Mouse (Mus musculus) thymus, adult 2 months (tissue): ENCODE measurements around the gene Gm49358.

Experiments
- CTCF ChIP-seq: fragments of 200-500 bp; IDR thresholded peaks from 2 replicates; pipeline ENCODE4 v1.5.1; 2012; ENCODE audit warnings: mild to moderate bottlenecking, control low read depth, low read length, moderate library complexity, borderline replicate concordance; ENCODE audit not compliant: control insufficient read depth, poor library complexity, insufficient read depth; ENCODE audit errors: extremely low read depth
- POLR2A ChIP-seq: fragments of 200-500 bp; IDR thresholded peaks from 2 replicates; pipeline ENCODE4 v1.6.1; 2012; ENCODE audit warnings: mild to moderate bottlenecking, low read length, control low read depth, moderate library complexity; ENCODE audit not compliant: control insufficient read depth, poor library complexity, insufficient read depth; ENCODE audit errors: extremely low read depth

DNA sequence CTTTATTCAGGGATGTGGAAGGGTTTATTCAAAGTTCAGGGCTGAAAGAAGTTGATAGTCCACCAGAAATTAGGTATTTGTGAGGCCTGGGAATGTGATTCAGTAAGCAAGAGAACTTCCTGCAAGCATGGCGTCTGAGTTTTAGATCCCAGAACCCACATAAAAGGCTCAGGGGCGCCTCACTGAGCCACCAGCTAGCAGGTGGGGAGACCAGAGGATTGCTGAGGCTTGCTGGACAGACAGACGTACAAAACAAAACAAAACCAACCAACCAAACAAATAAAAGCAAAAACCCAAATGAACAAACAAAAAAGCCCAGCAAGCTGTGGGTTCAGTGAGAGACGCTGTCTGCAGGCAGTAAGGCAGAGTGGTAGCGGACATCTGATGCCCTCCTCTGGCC, 18.9 kb downstream of the Gm49358 start:
- TF ChIP-seq POLR2A = no peak
- no peak for TF ChIP-seq CTCF
